Mouse (Mus musculus) thymus, postnatal 4 days (tissue): Measurements from ENCODE around the gene Gm19345.
A peak's percentile ranks its signal among the peaks of the same experiment; 100 is the strongest.

Experiments
- DNase-seq: peaks from one replicate; pipeline ENCODE4 v3.0.0; 2021

The Gm19345 gene

GRCm38 (mm10) chr7:19830682-19831156, 21.1 kb upstream of the Gm19345 start:
- DNase-seq, result peak; percentile 25

- no peak for DNase-seq
Measured at GRCm38 (mm10) chr7:19831837-19832236, 20.0 kb upstream of the Gm19345 start.

GRCm38 (mm10) chr7:19834055-19834454, 17.7 kb upstream of the Gm19345 start:
- DNase-seq, result no peak

- no peak for DNase-seq
Measured at GRCm38 (mm10) chr7:19836843-19837242, 15.0 kb upstream of the Gm19345 start.

GRCm38 (mm10) chr7:19840371-19840770, 11.4 kb upstream of the Gm19345 start:
- DNase-seq, result no peak

GRCm38 (mm10) chr7:19840936-19841335, 10.9 kb upstream of the Gm19345 start:
- DNase-seq, result no peak

- peak; percentile 71 for DNase-seq
Measured at GRCm38 (mm10) chr7:19841686-19842413, 10.0 kb upstream of the Gm19345 start.

GRCm38 (mm10) chr7:19842885-19843504, 8.8 kb upstream of the Gm19345 start:
- peak; percentile 57 for DNase-seq

GRCm38 (mm10) chr7:19843561-19843960, 8.2 kb upstream of the Gm19345 start:
- peak; percentile 88 for DNase-seq

GRCm38 (mm10) chr7:19844521-19845171, 7.2 kb upstream of the Gm19345 start:
- peak; percentile 81 for DNase-seq

GRCm38 (mm10) chr7:19853526-19853925, 1.7 kb downstream of the Gm19345 start:
- no peak for DNase-seq

GRCm38 (mm10) chr7:19855663-19856062, 3.9 kb downstream of the Gm19345 start:
- no peak for DNase-seq

- DNase-seq, result no peak
Measured at GRCm38 (mm10) chr7:19856283-19856682, 4.5 kb downstream of the Gm19345 start.

- peak; percentile 56 for DNase-seq
Measured at GRCm38 (mm10) chr7:19859740-19860139, 7.9 kb downstream of the Gm19345 start.

GRCm38 (mm10) chr7:19861199-19861598, 9.4 kb downstream of the Gm19345 start, which contains the start of gene Ceacam16:
Ceacam16 (minus strand) TSS chr7:19861299.
- DNase-seq, result no peak

- no peak for DNase-seq
Measured at GRCm38 (mm10) chr7:19864241-19864640, 12.4 kb downstream of the Gm19345 start.

GRCm38 (mm10) chr7:19865246-19866036, 13.6 kb downstream of the Gm19345 start:
- no peak for DNase-seq

GRCm38 (mm10) chr7:19866490-19866889, 14.7 kb downstream of the Gm19345 start:
- DNase-seq, result no peak

- no peak for DNase-seq
Measured at GRCm38 (mm10) chr7:19867751-19868399, 16.1 kb downstream of the Gm19345 start.

- DNase-seq, result peak; percentile 50
Measured at GRCm38 (mm10) chr7:19871137-19871621, 19.4 kb downstream of the Gm19345 start.

- peak; percentile 87 for DNase-seq
Measured at GRCm38 (mm10) chr7:19871943-19872601, 20.3 kb downstream of the Gm19345 start.
